Comparison of ENCODE assay signal across 21 mouse cellular contexts in genomic region chr10:115125550-115125949, GRCm38 (mm10). TPM values are rescaled to one million over a fixed set of nuclear protein-coding genes. Genes with fewer than 3 reads are reported as not detected.
DNase-seq lines count a peak whose midpoint lies in the region; ATAC-seq and TF ChIP-seq lines count a peak whose summit lies in the region.
"Had no signal": no experiment of that assay in that cellular context is flagged by ENCODE, and none has a peak within 500 bp of the region (broad histone marks: within the 10 kb centered on the region; RNA-seq: fewer than 3 reads in every experiment).

No protein-coding gene starts in this region.

- H3K4me2 ChIP-seq in heart, embryonic 14.5 days (ENCODE audit: low read length): 0 out of 2 replicates have a peak overlapping the region, but pooled peaks have one; percentile 11
- no peak overlapping the region for H3K4me2 ChIP-seq in midbrain, embryonic 13.5 days (replicated peaks)
- no peak overlapping the region for H3K4me2 ChIP-seq in midbrain, embryonic 11.5 days
- H3K4me2 ChIP-seq in forebrain, postnatal 0 days (ENCODE audit: low read depth): peak overlapping the region; percentile 26
- H3K4me2 ChIP-seq: limb, embryonic 12.5 days; liver, embryonic 13.5 days; neural tube, embryonic 12.5 days had no signal

- H3K4me3 ChIP-seq in heart, embryonic 14.5 days (ENCODE audit: control insufficient read depth in 1 of 2, insufficient read depth in 1 of 2, low read depth in 1 of 2, low read length in 2 of 2): no peak overlapping the region
- H3K4me3 ChIP-seq in midbrain, embryonic 13.5 days (replicated peaks): no peak overlapping the region
- H3K4me3 ChIP-seq in midbrain, embryonic 11.5 days (ENCODE audit: low read depth, low read length): no peak overlapping the region
- no peak overlapping the region for H3K4me3 ChIP-seq in forebrain, postnatal 0 days (ENCODE audit: low read depth, low read length)
- H3K4me3 ChIP-seq: limb, embryonic 12.5 days; liver, embryonic 13.5 days; neural tube, embryonic 12.5 days had no signal

- H3K9ac ChIP-seq in heart, embryonic 14.5 days (ENCODE audit: low read length): no peak overlapping the region
- H3K9ac ChIP-seq in midbrain, embryonic 13.5 days (replicated peaks): no peak overlapping the region
- no peak overlapping the region for H3K9ac ChIP-seq in midbrain, embryonic 11.5 days (ENCODE audit: low read length)
- no peak overlapping the region for H3K9ac ChIP-seq in forebrain, postnatal 0 days
- H3K9ac ChIP-seq: limb, embryonic 12.5 days; liver, embryonic 13.5 days; neural tube, embryonic 12.5 days had no signal

- H3K36me3 ChIP-seq in heart, embryonic 14.5 days (ENCODE audit: control insufficient read depth, insufficient read depth, low read length): no peaks in the 10 kb centered on the region
- no peaks in the 10 kb centered on the region for H3K36me3 ChIP-seq in midbrain, embryonic 13.5 days
- H3K36me3 ChIP-seq in midbrain, embryonic 11.5 days (ENCODE audit: control insufficient read depth, insufficient read depth, low read length): no peaks in the 10 kb centered on the region
- no peaks in the 10 kb centered on the region for H3K36me3 ChIP-seq in forebrain, postnatal 0 days (ENCODE audit: insufficient read depth)
- H3K36me3 ChIP-seq: limb, embryonic 12.5 days; liver, embryonic 13.5 days; neural tube, embryonic 12.5 days had no signal

- TF ChIP-seq CTCF in forebrain, postnatal 0 days (IDR thresholded peaks at IDR 0.05; ENCODE audit: low read depth): no peak

- WGBS in heart, embryonic 14.5 days: 35% methylated on average over 5 of the region's 5 CpGs
- WGBS in midbrain, embryonic 13.5 days: 35% methylated on average over 5 of the region's 5 CpGs
- WGBS in midbrain, embryonic 11.5 days: 59% methylated on average over 5 of the region's 5 CpGs
- 16% methylated on average over 5 of the region's 5 CpGs for WGBS in forebrain, postnatal 0 days

- DNase-seq in heart, postnatal 10 days: no peak
- no peak for DNase-seq in midbrain, embryonic 11.5 days (ENCODE audit: low spot score, missing footprints)
- DNase-seq in forebrain, postnatal 0 days: no peak
- no peak for DNase-seq in cerebellum, adult 11 months
- DNase-seq in ovary, postnatal 14 days (ENCODE audit: low spot score): no peak
- DNase-seq: cerebellum, adult 11-12 months; cerebellum, postnatal 36 days; gastrocnemius, postnatal 10 days; heart, postnatal 36 days; kidney, adult 2 months; kidney, postnatal 36 days; layer of hippocampus, adult 9-11 months; liver, embryonic 13.5 days; lung, postnatal 36 days had no signal

- ATAC-seq in heart, embryonic 14.5 days (ENCODE audit: insufficient number of reproducible peaks, insufficient read depth, low FRiP score, low read depth): no peak
- peak; percentile 64 for ATAC-seq in midbrain, embryonic 13.5 days
- ATAC-seq in midbrain, embryonic 11.5 days (ENCODE audit: low FRiP score): no peak
- ATAC-seq in forebrain, postnatal 0 days: no peak
- ATAC-seq: hindbrain, embryonic 16.5 days had no signal

- intact Hi-C loops in heart, postnatal 10 days (cut with DNase I): no loop called here

- H3K27me3 ChIP-seq in heart, embryonic 14.5 days (ENCODE audit: control insufficient read depth, insufficient read depth, low read length): no peaks in the 10 kb centered on the region
- no peaks in the 10 kb centered on the region for H3K27me3 ChIP-seq in midbrain, embryonic 13.5 days
- no peaks in the 10 kb centered on the region for H3K27me3 ChIP-seq in midbrain, embryonic 11.5 days (ENCODE audit: control insufficient read depth, insufficient read depth, low read length)
- H3K27me3 ChIP-seq in forebrain, postnatal 0 days (ENCODE audit: insufficient read depth, low read length): no peaks in the 10 kb centered on the region
- H3K27me3 ChIP-seq: limb, embryonic 12.5 days; liver, embryonic 13.5 days; neural tube, embryonic 12.5 days had no signal

- no peaks in the 10 kb centered on the region for H3K4me1 ChIP-seq in heart, embryonic 14.5 days (ENCODE audit: control insufficient read depth in 2 of 2, insufficient read depth in 2 of 2, low read length in 2 of 2)
- H3K4me1 ChIP-seq in midbrain, embryonic 13.5 days (replicated peaks): peaks cover 18% of the 10 kb centered on the region
- no peaks in the 10 kb centered on the region for H3K4me1 ChIP-seq in midbrain, embryonic 11.5 days (ENCODE audit: control insufficient read depth, insufficient read depth, low read length)
- H3K4me1 ChIP-seq in forebrain, postnatal 0 days (ENCODE audit: insufficient read depth): no peaks in the 10 kb centered on the region; the same call in 1 of the 2 replicates
- H3K4me1 ChIP-seq: limb, embryonic 12.5 days; liver, embryonic 13.5 days had no signal

- no peak overlapping the region for H3K27ac ChIP-seq in heart, embryonic 14.5 days (replicated peaks in 1 of 2; ENCODE audit: control insufficient read depth in 1 of 2, insufficient read depth in 1 of 2, low read depth in 2 of 2, low read length in 2 of 2)
- H3K27ac ChIP-seq in midbrain, embryonic 13.5 days: no peak overlapping the region
- H3K27ac ChIP-seq in midbrain, embryonic 11.5 days (ENCODE audit: low read depth, low read length): no peak overlapping the region
- no peak overlapping the region for H3K27ac ChIP-seq in forebrain, postnatal 0 days (ENCODE audit: low read depth, low read length)
- H3K27ac ChIP-seq: limb, embryonic 12.5 days; liver, embryonic 13.5 days; neural tube, embryonic 12.5 days; stomach, postnatal 0 days had no signal

- H3K9me3 ChIP-seq in heart, embryonic 14.5 days (ENCODE audit: control insufficient read depth, low read length): no peaks in the 10 kb centered on the region
- H3K9me3 ChIP-seq in midbrain, embryonic 13.5 days: no peaks in the 10 kb centered on the region
- H3K9me3 ChIP-seq in midbrain, embryonic 11.5 days (ENCODE audit: control insufficient read depth, low read length): no peaks in the 10 kb centered on the region
- no peaks in the 10 kb centered on the region for H3K9me3 ChIP-seq in forebrain, postnatal 0 days (ENCODE audit: low read length)
- H3K9me3 ChIP-seq: limb, embryonic 12.5 days; liver, embryonic 13.5 days; neural tube, embryonic 12.5 days had no signal

RNA-seq across cellular contexts. Expression of gene Tph2, which starts 59.3 kb away (rescaled TPM):
- not detected in 2 replicates for polyA plus RNA-seq in heart, embryonic 14.5 days (2014; fragmentation: Nextera tagmentation; extraction: Ambion mirVana)
- not detected for total RNA-seq in heart, postnatal 10 days (2021)
- polyA plus RNA-seq in midbrain, embryonic 13.5 days (2015; fragmentation: Nextera tagmentation; extraction: Ambion mirVana): 2.2 and 7.8 TPM in 2 replicates
- polyA plus RNA-seq in midbrain, embryonic 11.5 days (2014; fragmentation: Nextera tagmentation; extraction: Ambion mirVana): 0.36 and 0.91 TPM in 2 replicates
- 0.10 and 0.46 TPM in 2 replicates for total RNA-seq in forebrain, postnatal 0 days (2014; rRNA removed)
- 0.78 and 1.0 TPM in 2 replicates for polyA plus RNA-seq in forebrain, postnatal 0 days (2015; fragmentation: Nextera tagmentation; extraction: Ambion mirVana)
- total RNA-seq: gastrocnemius, postnatal 10 days; heart, adult 8-10 months; heart, postnatal 36 days had no signal
- polyA plus RNA-seq: kidney, adult 2 months; limb, embryonic 12.5 days; liver, embryonic 13.5 days; stomach, postnatal 0 days had no signal

Comparison
In these comparisons a context has a peak if more than half of its experiments do, and no peak if none do; other contexts are left out.
1. H3K4me2 ChIP-seq: peak in heart, embryonic 14.5 days (single experiment) and forebrain, postnatal 0 days (single experiment); none in midbrain, embryonic 13.5 days (single experiment) and midbrain, embryonic 11.5 days (single experiment).